Mouse (Mus musculus) layer of hippocampus, postnatal 36 days (tissue): ENCODE results near the gene Arid4b. TPM values are rescaled to one million over a fixed set of nuclear protein-coding genes. Genes with fewer than 3 reads are reported as not detected.
A peak's percentile ranks its signal among the peaks of the same experiment; 100 is the strongest.
"Not testable (repeated sequence)": the region's sequence is repeated elsewhere in the genome, so short reads cannot be mapped to it uniquely, and the experiment has no call there.

Source experiments
- DNase-seq, 2 experiments: peaks; one replicate each; pipeline ENCODE4 v3.0.0; 2022
- total RNA-seq, 2 experiments: library from RNA; stranded (reverse); gene quantifications; 2 replicates each; pipeline ENCODE4 v1.2.3; 2021

Gene Arid4b
- 10 to 100 TPM; 49.9 to 56.4 TPM for total RNA-seq

DNA sequence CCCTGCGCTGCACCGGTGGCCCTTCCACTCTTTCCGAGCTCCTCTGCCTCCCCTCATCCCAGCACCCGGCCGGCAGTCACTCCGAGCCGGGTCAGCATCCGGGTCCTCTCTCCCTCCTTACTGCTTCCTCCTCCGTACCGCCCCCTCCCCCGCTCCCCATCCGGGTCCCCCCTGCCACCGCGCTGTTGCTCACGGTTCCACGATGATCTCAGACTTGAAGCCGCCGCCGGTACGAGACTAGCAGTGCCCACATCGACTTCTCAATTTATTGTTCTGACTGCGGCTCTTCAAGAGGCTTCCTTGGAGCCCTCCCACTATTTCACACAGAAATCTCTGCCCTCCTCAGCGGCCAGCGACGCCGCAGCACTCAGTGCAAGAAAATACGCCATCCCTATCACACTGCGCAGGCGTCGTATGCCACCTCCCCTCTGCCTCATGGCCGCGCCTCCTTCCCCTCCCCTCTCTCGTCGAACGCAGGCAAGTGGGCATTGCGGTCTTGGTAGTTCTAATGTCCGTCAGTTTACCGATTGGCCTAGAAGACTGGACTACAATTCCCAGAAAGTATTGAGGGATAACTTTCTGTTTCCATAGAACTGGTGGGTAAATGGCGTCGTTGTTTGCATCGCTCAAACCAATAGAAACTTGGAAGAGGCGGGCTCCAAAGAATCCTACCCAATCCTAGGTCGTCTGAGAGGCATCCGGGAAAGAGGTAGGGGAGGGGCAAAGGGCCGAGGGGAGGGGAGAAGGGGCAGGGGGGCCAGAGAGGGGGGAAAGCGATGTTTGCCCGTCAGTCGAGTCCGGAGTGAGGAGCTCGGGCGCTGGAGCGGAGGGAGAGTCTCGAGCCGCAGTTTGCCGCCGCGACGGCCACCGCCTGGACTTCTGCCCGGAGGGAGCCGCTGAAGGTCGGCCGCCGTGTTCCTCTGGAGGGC lies at the start of gene Arid4b, which contains the start of gene Ggps1:
Gene Arid4b, plus strand, starts transcription at position 220 of the 929 bp plus-strand sequence.
Gene Ggps1, minus strand, starts transcription at position 476 of the 929 bp plus-strand sequence.
- peak; percentile 96 to 98 for DNase-seq

GRCm38 (mm10) chr13:14014001-14014400 lies 49.0 kb upstream of the Arid4b start:
- no peak for DNase-seq

DNA sequence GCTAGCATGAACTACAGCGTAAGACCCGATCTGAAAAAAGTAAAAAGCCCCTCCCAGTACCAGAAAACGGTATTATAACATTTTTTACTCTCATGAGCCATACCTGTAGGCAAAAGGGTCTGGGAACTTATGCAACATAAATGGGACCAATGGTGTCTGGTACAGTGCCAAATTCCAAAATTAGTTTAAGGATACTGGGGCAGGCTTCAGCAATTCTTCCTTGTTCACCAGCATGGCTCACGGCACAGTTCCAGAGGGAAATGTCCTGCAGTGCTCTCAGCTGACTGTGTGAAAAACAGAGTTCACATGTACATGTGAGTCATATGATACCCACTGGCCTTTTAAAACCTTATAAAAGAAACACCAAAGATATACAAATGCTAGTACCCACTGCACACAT lies 48.5 kb upstream of the Arid4b start:
- no peak for DNase-seq

- DNase-seq: no peak
Observed at GRCm38 (mm10) chr13:14015609-14016008, 47.4 kb upstream of the Arid4b start.

DNA sequence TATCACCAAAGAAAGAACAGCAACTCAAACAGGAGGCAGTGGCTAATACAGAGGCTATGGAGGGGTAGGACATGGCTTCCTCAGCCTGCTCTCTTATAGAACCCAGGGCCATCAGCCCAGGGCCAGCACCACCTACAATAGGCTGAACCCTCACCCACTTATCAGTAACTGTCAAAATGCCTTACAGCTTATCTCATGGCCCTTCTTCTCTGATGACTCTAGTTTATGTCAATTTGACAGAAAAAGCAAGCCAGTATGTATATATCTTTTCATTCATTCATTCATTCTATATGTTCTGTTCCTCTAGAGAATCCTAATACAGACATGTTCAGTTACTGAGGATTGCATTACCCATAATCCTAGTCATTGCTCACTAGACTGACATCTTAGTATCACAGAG lies 44.7 kb upstream of the Arid4b start:
- no peak for DNase-seq

DNA sequence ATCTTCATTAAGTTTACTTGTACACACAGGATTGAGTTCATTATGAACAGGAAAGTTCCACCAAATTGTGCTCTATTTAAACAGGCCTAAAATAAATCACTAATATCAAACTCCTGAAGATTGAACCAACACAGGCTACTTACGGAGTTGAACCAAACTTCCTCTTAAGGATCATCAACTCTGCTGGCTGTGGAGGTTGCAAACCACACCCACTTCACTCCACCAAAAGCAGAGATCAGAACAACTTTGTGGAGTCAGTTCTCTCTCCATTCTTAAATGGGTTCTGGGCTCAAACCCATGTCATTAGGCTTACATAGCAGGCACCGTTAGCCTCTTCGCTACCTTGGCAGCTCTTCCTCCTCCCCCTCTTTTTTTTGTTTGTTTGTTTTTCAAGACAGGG lies 44.2 kb upstream of the Arid4b start:
- DNase-seq: no peak

GRCm38 (mm10) chr13:14021417-14021816 lies 41.6 kb upstream of the Arid4b start:
- not testable (repeated sequence) for DNase-seq

DNA sequence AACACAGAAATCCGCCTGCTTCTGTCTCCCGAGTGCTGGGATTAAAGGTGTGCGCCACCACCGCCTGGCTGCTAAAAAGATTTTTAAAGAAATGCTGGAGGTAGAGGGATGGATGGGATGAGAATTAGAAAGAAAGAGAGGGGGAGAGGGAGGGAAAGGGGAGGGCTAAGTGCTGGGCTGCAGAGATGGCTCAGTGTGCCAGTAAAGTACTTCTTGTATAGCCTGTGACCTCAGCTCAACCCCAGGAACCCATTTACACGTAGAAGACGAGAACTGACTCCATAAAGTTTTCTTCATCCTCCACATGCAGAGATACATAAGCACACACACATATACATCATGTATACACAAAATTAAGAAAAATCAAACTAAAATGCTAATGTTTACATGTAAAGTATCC lies 37.5 kb upstream of the Arid4b start:
- no peak for DNase-seq

GRCm38 (mm10) chr13:14026154-14026820 lies 36.7 kb upstream of the Arid4b start:
- DNase-seq: no peak

DNA sequence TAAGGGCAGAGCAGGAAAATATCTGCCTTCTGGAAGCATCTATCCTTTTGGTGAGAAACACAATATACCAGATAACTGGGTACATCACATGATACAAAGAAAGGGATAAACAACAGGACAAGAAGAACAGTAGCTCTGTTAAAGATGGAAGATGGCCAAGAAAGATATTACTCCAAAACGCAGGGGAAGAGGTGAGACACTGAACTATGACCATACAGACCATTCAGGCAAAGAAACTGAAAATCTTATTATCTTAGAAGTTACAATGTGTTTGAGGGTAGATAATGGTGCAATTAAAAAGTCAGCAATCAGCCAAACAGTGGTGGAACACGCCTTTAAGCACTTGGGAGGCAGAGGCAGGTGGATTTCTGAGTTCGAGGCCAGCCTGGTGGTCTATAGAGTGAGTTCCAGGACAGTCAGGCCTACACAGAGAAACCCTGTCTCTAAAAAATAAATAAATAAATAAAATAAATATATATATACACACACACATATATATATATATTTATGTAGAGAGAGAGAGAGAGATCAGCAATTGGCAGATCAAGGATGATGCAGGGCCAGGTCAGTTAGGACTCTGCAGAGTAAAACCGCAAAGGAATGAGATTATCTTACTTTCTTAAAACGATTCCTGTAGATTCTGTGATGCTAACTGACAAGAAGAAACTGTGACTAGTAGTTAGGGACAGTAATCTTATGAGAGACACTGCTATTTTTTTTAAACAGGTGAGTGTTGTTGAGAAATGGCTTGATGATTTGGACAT lies 29.5 kb upstream of the Arid4b start:
- no peak for DNase-seq

- no peak for DNase-seq
Observed at GRCm38 (mm10) chr13:14034073-14034348, 29.0 kb upstream of the Arid4b start.

DNA sequence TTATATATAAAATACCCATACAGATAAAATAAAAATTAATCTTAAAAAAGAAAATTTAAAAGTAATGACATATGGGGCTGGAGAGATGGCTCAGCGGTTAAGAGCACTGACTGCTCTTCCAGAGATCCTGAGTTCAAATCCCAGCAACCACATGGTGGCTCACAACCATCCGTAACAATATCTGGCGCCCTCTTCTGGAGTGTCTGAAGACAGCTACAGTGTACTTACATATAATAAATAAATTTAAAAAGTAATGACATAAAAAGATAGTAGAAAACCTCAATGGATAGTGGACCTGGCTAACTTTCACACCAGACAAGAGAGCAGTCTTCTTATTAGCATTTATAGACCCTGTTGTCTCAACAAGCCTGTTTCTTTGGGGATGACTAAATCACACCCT lies 27.7 kb upstream of the Arid4b start:
- not testable (repeated sequence) for DNase-seq

DNA sequence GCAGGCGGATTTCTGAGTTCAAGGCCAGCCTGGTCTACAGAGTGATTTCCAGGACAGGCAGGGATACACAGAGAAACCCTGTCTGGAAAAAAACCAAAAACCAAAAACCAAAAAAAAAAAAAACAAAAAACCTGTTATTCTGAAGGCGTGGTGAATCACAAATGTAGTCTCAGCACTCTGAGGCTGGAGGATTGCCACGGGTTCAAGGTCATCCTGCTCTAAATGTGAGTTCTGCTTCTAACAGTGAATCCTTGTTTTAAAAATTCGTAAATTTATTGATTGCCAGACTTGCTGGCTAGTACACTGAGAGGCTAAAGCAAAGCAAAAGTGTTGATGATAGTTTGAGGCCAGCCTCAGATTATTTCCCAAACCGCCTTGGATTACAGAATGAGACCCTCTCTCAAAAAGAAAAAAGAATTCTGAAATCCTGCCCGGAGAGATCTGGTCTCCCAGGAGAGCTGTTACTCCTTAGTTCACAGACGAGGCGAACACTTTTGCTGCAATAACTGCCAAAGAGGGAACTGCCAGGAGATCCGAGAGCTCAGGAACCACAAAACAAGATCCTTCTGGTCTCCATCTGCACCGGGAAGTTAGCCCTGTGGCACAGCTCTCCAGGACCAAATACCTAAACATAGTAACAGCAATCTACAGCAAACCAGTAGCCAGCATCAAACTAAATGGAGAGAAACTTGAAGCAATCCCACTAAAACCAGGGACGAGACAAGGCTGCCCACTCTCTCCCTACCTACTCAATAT lies 27.0 kb upstream of the Arid4b start:
- no peak for DNase-seq

- no peak for DNase-seq
Observed at GRCm38 (mm10) chr13:14038911-14039291, 24.1 kb upstream of the Arid4b start.

GRCm38 (mm10) chr13:14039292-14039965 lies 23.6 kb upstream of the Arid4b start, which contains the start of gene Tbce:
Gene Tbce, minus strand, starts transcription at chr13:14039638.
- peak; percentile 92 to 93 for DNase-seq

GRCm38 (mm10) chr13:14040186-14040585 lies 22.8 kb upstream of the Arid4b start:
- no peak for DNase-seq

DNA sequence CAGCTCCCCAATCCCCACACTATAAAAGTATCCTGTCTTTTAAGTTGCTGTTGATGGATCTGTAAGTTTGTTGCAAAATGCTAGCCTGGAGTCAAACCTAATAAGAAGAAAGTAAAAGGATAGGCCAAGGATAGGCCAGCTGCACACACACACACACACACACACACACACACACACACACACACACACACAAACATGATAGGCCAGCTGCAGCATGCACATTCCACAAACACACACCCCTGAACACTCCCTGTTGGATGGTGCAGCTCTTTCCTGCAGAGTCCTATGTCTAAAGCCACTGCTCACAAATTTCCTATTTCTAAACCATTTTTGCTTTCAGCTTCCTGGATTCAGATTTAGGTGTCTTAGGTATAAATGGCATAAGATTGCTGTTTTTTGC lies 19.2 kb upstream of the Arid4b start:
- DNase-seq: no peak

- no peak for DNase-seq
Observed at GRCm38 (mm10) chr13:14044521-14044920, 18.5 kb upstream of the Arid4b start.

- DNase-seq: no peak
Observed at GRCm38 (mm10) chr13:14049878-14050277, 13.2 kb upstream of the Arid4b start.

DNA sequence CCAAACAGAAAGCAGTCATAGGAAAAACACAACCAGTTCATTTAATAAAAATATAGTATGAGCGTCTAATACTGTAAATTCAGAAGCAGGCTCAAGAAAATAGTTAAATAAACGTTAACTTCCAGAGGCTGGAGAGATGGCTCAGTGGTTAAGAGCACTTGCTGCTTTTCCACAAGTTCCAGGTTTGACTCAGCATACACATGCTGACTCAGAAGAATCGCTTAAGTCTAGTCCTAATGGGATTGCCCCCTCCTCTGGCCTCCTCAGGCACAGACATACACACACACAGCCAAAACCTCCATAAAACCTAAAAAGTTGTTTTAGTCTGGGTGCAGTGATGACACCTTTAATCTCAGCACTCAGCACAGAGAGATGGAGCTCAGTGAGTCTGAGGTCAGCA lies 6.2 kb upstream of the Arid4b start:
- no peak for DNase-seq

- DNase-seq: no peak
Observed at GRCm38 (mm10) chr13:14059582-14059981, 3.5 kb upstream of the Arid4b start.
